Mouse (Mus musculus): Measurements from ENCODE around the gene Ggnbp2. TPM values are rescaled to one million over a fixed set of nuclear protein-coding genes. Genes with fewer than 3 reads are reported as not detected.

Gene Ggnbp2
- total RNA-seq, 2 experiments from 2014 or later, result 55.5 to 64.4 TPM

GRCm38 (mm10) chr11:84822487-84822886 is 48.1 kb downstream of the Ggnbp2 start:
- DNase-seq, result no peak

- DNase-seq, result no peak
Measured at GRCm38 (mm10) chr11:84821131-84821770, 49.4 kb downstream of the Ggnbp2 start.

GRCm38 (mm10) chr11:84818961-84819692 is 51.5 kb downstream of the Ggnbp2 start, which contains the start of gene Mrm1:
Gene Mrm1 (minus strand): TSS chr11:84819515.
- peak; percentile 97 for DNase-seq

GRCm38 (mm10) chr11:84818085-84818960 is 52.3 kb downstream of the Ggnbp2 start:
- peak; percentile 80 for DNase-seq

GRCm38 (mm10) chr11:84817362-84817761 is 53.3 kb downstream of the Ggnbp2 start:
- peak; percentile 42 for DNase-seq

- DNase-seq, result peak; percentile 85
Measured at GRCm38 (mm10) chr11:84813724-84814510, 56.7 kb downstream of the Ggnbp2 start.

GRCm38 (mm10) chr11:84804373-84804772 is 66.2 kb downstream of the Ggnbp2 start:
- DNase-seq, result no peak

GRCm38 (mm10) chr11:84797627-84798353 is 72.8 kb downstream of the Ggnbp2 start:
- peak; percentile 84 for DNase-seq

- DNase-seq, result no peak
Measured at GRCm38 (mm10) chr11:84797026-84797425, 73.6 kb downstream of the Ggnbp2 start.

GRCm38 (mm10) chr11:84794496-84795113 is 76.0 kb downstream of the Ggnbp2 start:
- DNase-seq, result peak; percentile 81

GRCm38 (mm10) chr11:84793545-84793944 is 77.1 kb downstream of the Ggnbp2 start:
- no peak for DNase-seq

GRCm38 (mm10) chr11:84790383-84790782 is 80.2 kb downstream of the Ggnbp2 start:
- no peak for DNase-seq

Small RNA genes lying within 50 kb of the gene (microRNA-seq; reads per million reads assigned to microRNA genes)
- 0 reads per million in 2 experiments for gene Gm23564

Other genes with a start within 250 kb of the Ggnbp2 start
- 10 to 100 TPM; 11.9 to 12.8 TPM for gene Mrm1, start 51.3 kb downstream of the Ggnbp2 start, total RNA-seq (2021)
- gene Dhrs11, start 41.8 kb downstream of the Ggnbp2 start, total RNA-seq (2021), result 10 to 100 TPM; 78.8 to 81.5 TPM
- 10 to 100 TPM; 13.7 to 15.4 TPM for gene Myo19, start 9.3 kb upstream of the Ggnbp2 start, total RNA-seq (2021)
- 1 to 10 TPM; 6.4 to 7.8 TPM for gene Pigw, start 9.5 kb upstream of the Ggnbp2 start, total RNA-seq (2021)
- gene Znhit3, start 45.5 kb upstream of the Ggnbp2 start, total RNA-seq (2021), result 10 to 100 TPM; 13.4 to 13.7 TPM
- gene Car4, start 87.0 kb upstream of the Ggnbp2 start, total RNA-seq (2021), result 10 to 100 TPM; 21.1 to 21.5 TPM